Mouse (Mus musculus): ENCODE data around the gene Gpatch3. TPM values are rescaled to one million over a fixed set of nuclear protein-coding genes. Genes with fewer than 3 reads are reported as not detected.

The Gpatch3 gene
- polyA plus RNA-seq, 1 experiment from 2014 or later = 13.9 TPM

GRCm38 (mm10) chr4:133563123-133563571, 11.4 kb upstream of the Gpatch3 start:
- no peaks in the 10 kb centered on the region for H3K79me2 ChIP-seq (ENCODE audit: inconsistent target)
- 24% methylated on average over 11 of the region's 11 CpGs for WGBS (ENCODE audit: missing documents)
- H3K4me3 ChIP-seq (ENCODE audit: inconsistent target) = no peak overlapping the region
- no peak overlapping the region for H3K27ac ChIP-seq
- no peaks in the 10 kb centered on the region for H3K36me3 ChIP-seq (ENCODE audit: inconsistent target)

DNA sequence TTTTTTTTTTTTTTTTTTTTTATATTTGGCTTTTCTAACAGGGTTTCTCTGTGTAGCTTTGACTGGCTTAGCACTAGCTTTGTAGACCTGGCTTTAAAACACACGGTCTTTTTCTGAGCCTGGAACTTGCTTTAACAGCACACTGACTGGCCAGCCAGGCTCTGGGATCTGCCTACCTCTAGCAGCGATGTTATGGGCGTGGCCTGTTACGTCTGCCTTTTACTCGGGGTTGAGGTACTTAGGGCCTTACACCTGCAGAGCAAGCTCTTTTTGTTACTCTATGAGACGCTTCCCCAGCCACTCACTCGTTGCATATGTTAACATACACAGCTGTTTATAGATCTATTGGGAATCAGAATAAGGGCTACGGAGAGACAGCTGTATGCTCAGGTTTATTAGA, 7.3 kb upstream of the Gpatch3 start:
- Histone ChIP-seq H3K79me2 (ENCODE audit: inconsistent target) (no peaks in the 10 kb centered on the region), H3K4me3 (ENCODE audit: inconsistent target) (no peak overlapping the region), H3K36me3 (ENCODE audit: inconsistent target) (no peaks in the 10 kb centered on the region), H3K27ac (no peak overlapping the region)
- WGBS (ENCODE audit: missing documents) = 56% methylated on average over 8 of the region's 8 CpGs

GRCm38 (mm10) chr4:133569291-133570065, 5.1 kb upstream of the Gpatch3 start:
- no peak overlapping the region for H3K4me3 ChIP-seq (ENCODE audit: inconsistent target)
- no peak overlapping the region for H3K27ac ChIP-seq
- no peaks in the 10 kb centered on the region for H3K79me2 ChIP-seq (ENCODE audit: inconsistent target)
- 92% methylated on average over 10 of the region's 10 CpGs for WGBS (ENCODE audit: missing documents)
- no peaks in the 10 kb centered on the region for H3K36me3 ChIP-seq (ENCODE audit: inconsistent target)

DNA sequence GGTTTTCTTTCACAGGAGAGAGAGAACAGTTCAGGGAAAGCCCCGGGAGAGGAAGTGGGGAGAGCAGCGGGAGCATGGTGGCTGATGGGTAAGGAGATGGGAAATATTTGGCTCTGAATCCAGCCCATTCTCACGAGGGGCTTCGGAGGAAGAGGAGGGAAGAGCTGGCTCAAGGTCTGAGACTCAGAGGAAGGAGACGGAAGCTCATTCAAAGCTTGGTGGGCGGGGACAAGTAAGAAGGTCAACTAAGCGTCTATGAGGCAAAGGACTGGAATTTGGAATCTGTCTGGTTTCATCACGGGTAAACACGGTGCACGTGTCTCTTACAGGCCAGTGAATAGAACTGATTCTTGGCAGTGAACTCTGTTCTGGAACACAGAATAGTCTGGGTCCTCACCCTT, 4.5 kb upstream of the Gpatch3 start:
- WGBS (ENCODE audit: missing documents) = 57% methylated on average over 10 of the region's 10 CpGs
- no peaks in the 10 kb centered on the region for H3K36me3 ChIP-seq (ENCODE audit: inconsistent target)
- H3K4me3 ChIP-seq (ENCODE audit: inconsistent target) = no peak overlapping the region
- no peak overlapping the region for H3K27ac ChIP-seq
- peaks cover 2% of the 10 kb centered on the region for H3K79me2 ChIP-seq (ENCODE audit: inconsistent target)

DNA sequence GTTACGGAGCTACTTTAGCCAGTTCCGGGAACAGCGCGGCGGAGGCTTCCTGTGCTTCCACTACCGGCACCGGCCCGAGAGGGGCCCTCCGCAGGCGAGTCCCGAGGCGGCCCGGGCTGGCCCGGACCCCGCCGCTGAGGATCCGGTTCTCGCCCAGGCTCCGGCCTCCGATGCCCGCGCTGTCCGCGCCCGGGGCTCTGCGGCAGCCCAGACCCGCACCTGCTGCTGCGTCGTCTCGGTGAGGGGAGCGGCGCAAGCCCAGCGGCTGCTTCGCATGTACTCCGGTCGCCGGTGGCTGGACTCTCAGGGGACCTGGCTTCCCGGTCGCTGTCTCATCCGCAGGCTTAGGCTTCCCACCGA, 278 bp downstream of the Gpatch3 start:
- Histone ChIP-seq H3K79me2 (ENCODE audit: inconsistent target) (peaks cover 35% of the 10 kb centered on the region), H3K27ac (peak overlapping the region; percentile 22), H3K36me3 (ENCODE audit: inconsistent target) (peaks cover 22% of the 10 kb centered on the region), H3K4me3 (ENCODE audit: inconsistent target) (peak overlapping the region; percentile 64)
- WGBS (ENCODE audit: missing documents) = 2% methylated on average over 34 of the region's 41 CpGs

GRCm38 (mm10) chr4:133577983-133578382, 3.4 kb downstream of the Gpatch3 start:
- Histone ChIP-seq H3K36me3 (ENCODE audit: inconsistent target) (peaks cover 52% of the 10 kb centered on the region), H3K27ac (no peak overlapping the region), H3K4me3 (ENCODE audit: inconsistent target) (no peak overlapping the region), H3K79me2 (ENCODE audit: inconsistent target) (peaks cover 35% of the 10 kb centered on the region)
- 97% methylated on average over 12 of the region's 12 CpGs for WGBS (ENCODE audit: missing documents)

DNA sequence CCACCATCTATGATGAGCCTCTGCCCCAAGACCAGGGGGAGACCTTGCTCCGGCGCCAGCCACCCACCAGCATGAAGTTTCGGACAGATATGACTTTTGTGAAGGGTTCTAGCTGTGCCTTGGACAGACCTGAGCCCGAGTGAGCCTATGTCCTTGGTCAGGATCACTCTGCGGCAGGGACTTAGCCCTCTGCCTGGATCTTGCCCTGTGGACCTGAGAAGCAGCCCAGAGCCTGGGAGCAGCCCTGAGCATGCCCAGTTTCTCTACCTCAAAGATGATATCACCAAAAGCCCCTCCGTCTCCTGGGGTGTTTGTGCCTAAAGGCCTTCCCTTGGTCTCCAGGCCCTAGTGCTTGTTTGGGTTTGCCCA, 9.1 kb downstream of the Gpatch3 start:
- Histone ChIP-seq H3K27ac (peak overlapping the region; percentile 52), H3K79me2 (ENCODE audit: inconsistent target) (peaks cover 7% of the 10 kb centered on the region; the same call in 1 of the 2 replicates), H3K36me3 (ENCODE audit: inconsistent target) (peaks cover 49% of the 10 kb centered on the region), H3K4me3 (ENCODE audit: inconsistent target) (peak overlapping the region; percentile 54)
- 66% methylated on average over 6 of the region's 6 CpGs for WGBS (ENCODE audit: missing documents)

DNA sequence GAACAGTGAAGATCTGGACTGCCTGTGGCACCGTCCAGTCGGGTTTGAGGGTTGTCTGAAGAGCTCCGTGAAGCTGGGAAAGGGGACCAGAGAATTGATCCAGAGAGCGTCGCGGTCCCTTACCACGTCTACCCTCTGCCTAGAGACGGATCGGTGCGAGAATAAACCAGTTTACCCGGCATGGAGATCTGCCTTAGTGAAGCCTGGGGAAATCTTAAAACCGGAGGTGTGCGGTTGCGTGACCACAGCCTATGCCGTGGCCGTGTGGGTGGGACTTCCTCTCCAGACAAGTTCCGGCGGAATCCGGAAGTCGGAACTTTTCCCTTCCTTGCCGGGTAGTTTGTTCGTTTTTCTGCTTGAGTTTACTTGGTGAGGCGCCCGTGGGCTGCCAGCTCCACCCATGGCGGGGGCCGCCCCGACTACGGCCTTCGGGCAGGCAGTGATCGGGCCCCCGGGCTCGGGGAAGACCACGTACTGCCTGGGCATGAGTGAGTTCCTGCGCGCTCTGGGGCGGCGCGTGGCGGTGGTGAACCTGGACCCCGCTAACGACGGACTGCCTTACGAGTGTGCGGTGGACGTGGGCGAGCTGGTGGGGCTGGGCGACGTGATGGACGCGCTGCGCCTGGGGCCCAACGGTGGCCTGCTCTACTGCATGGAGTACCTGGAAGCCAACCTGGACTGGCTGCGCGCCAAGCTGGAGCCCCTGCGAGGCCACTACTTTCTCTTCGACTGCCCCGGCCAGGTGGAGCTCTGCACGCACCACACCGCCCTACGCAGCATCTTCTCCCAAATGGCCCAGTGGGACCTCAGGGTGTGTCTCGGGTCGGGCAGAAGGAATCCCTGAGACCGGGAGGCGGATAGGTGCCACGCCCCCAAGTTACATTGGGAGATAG, 9.8 kb downstream of the Gpatch3 start, which contains the start of gene Gpn2:
Gpn2 (plus strand) TSS at position 304 of the 893 bp plus-strand sequence.
- peak within 1 kb of the TSS; percentile 54 for H3K4me3 ChIP-seq (ENCODE audit: inconsistent target)
- WGBS (ENCODE audit: missing documents) = under 1% methylated on average over 45 of the region's 65 CpGs
- H3K79me2 ChIP-seq (ENCODE audit: inconsistent target) = peaks cover 7% of the 10 kb centered on the region; the same call in 1 of the 2 replicates
- H3K36me3 ChIP-seq (ENCODE audit: inconsistent target) = peaks cover 49% of the 10 kb centered on the region
- peak within 1 kb of the TSS; percentile 52 for H3K27ac ChIP-seq

GRCm38 (mm10) chr4:133592570-133592969, 18.0 kb downstream of the Gpatch3 start:
- WGBS (ENCODE audit: missing documents) = 32% methylated on average over 7 of the region's 7 CpGs
- Histone ChIP-seq H3K36me3 (ENCODE audit: inconsistent target) (peaks cover 42% of the 10 kb centered on the region), H3K79me2 (ENCODE audit: inconsistent target) (no peaks in the 10 kb centered on the region; the same call in 1 of the 2 replicates)

GRCm38 (mm10) chr4:133595538-133595937, 21.0 kb downstream of the Gpatch3 start:
- H3K4me3 ChIP-seq (ENCODE audit: inconsistent target) = no peak overlapping the region
- 86% methylated on average over 7 of the region's 7 CpGs for WGBS (ENCODE audit: missing documents)
- no peak overlapping the region for H3K27ac ChIP-seq
- H3K36me3 ChIP-seq (ENCODE audit: inconsistent target) = peaks cover 15% of the 10 kb centered on the region; the same call in 1 of the 2 replicates
- H3K79me2 ChIP-seq (ENCODE audit: inconsistent target) = no peaks in the 10 kb centered on the region

More at GRCm38 (mm10) chr4:133592570-133592969, 18.0 kb downstream of the Gpatch3 start:
- Histone ChIP-seq H3K4me3 (ENCODE audit: inconsistent target) (no peak overlapping the region), H3K27ac (no peak overlapping the region)

- no peaks in the 10 kb centered on the region for H3K79me2 ChIP-seq (ENCODE audit: inconsistent target)
- no peak overlapping the region for H3K4me3 ChIP-seq (ENCODE audit: inconsistent target)
- no peak overlapping the region for H3K27ac ChIP-seq
- 77% methylated on average over 4 of the region's 6 CpGs for WGBS (ENCODE audit: missing documents)
- peaks cover 10% of the 10 kb centered on the region; the same call in 1 of the 2 replicates for H3K36me3 ChIP-seq (ENCODE audit: inconsistent target)
Observed at GRCm38 (mm10) chr4:133596084-133596483, 21.5 kb downstream of the Gpatch3 start.

GRCm38 (mm10) chr4:133598616-133599015, 24.1 kb downstream of the Gpatch3 start:
- Histone ChIP-seq H3K36me3 (ENCODE audit: inconsistent target) (peaks cover 4% of the 10 kb centered on the region; the same call in 1 of the 2 replicates), H3K4me3 (ENCODE audit: inconsistent target) (no peak overlapping the region), H3K27ac (no peak overlapping the region), H3K79me2 (ENCODE audit: inconsistent target) (no peaks in the 10 kb centered on the region)
- WGBS (ENCODE audit: missing documents) = 48% methylated on average over 4 of the region's 4 CpGs

- Histone ChIP-seq H3K27ac (no peak overlapping the region), H3K4me3 (ENCODE audit: inconsistent target) (peak overlapping the region; percentile 44), H3K36me3 (ENCODE audit: inconsistent target) (peaks cover 9% of the 10 kb centered on the region; the same call in 1 of the 2 replicates), H3K79me2 (ENCODE audit: inconsistent target) (no peaks in the 10 kb centered on the region)
- 36% methylated on average over 7 of the region's 7 CpGs for WGBS (ENCODE audit: missing documents)
Observed at GRCm38 (mm10) chr4:133599116-133599515, 24.6 kb downstream of the Gpatch3 start.

GRCm38 (mm10) chr4:133599571-133600073, 25.1 kb downstream of the Gpatch3 start:
- Histone ChIP-seq H3K79me2 (ENCODE audit: inconsistent target) (no peaks in the 10 kb centered on the region), H3K4me3 (ENCODE audit: inconsistent target) (peak overlapping the region; percentile 44), H3K27ac (no peak overlapping the region), H3K36me3 (ENCODE audit: inconsistent target) (peaks cover 10% of the 10 kb centered on the region; the same call in 1 of the 2 replicates)
- under 1% methylated on average over 50 of the region's 50 CpGs for WGBS (ENCODE audit: missing documents)
